Mouse (Mus musculus) MEL (cell line): ENCODE results near the gene Haus8. TPM values are rescaled to one million over a fixed set of nuclear protein-coding genes. Genes with fewer than 3 reads are reported as not detected.
A peak's percentile ranks its signal among the peaks of the same experiment; 100 is the strongest.

Experiments
- DNase-seq: peaks from one replicate; pipeline ENCODE4 v3.0.0; 2011; ENCODE audit warnings: low read depth, low spot score
- H3K27ac ChIP-seq: 2 replicates; pipeline ENCODE4 v1.5.1; 2012; ENCODE audit warnings: low read depth, mild to moderate bottlenecking, control low read depth, low read length, moderate library complexity; ENCODE audit not compliant: control insufficient read depth
- H3K27me3 ChIP-seq, 2 experiments: fragments of 150-350 bp in 1 of 2; sonication (generic) in 1 of 2; 2 replicates each; pipeline ENCODE4 v1.6.1; 2012; ENCODE audit warnings: low read length in 2 of 2, mild to moderate bottlenecking in 2 of 2, improper control_type of control experiment in 1 of 2, moderate library complexity in 1 of 2; ENCODE audit not compliant: insufficient read depth in 2 of 2, control insufficient read depth in 1 of 2
- H3K36me3 ChIP-seq, 2 experiments: 2 replicates each; pipeline ENCODE4 v1.6.1; 2012 to 2014; ENCODE audit warnings: low read length in 2 of 2, improper control_type of control experiment in 1 of 2, inconsistent platforms in 1 of 2, mild to moderate bottlenecking in 1 of 2; ENCODE audit not compliant: insufficient read depth in 2 of 2, control insufficient read depth in 1 of 2
- H3K4me1 ChIP-seq, 2 experiments: fragments of 150-350 bp in 1 of 2; sonication (generic) in 1 of 2; 2 replicates each; pipeline ENCODE4 v1.6.1; 2012; ENCODE audit warnings: low read length in 2 of 2, improper control_type of control experiment in 1 of 2, mild to moderate bottlenecking in 1 of 2; ENCODE audit not compliant: insufficient read depth in 2 of 2, control insufficient read depth in 1 of 2
- H3K4me3 ChIP-seq, 2 experiments: fragments of 150-350 bp in 1 of 2; sonication (generic) in 1 of 2; 2 replicates each; pipeline ENCODE4 v1.5.1; 2012; ENCODE audit warnings: low read depth in 2 of 2, low read length in 2 of 2, mild to moderate bottlenecking in 2 of 2, moderate library complexity in 2 of 2, control low read depth in 1 of 2, improper control_type of control experiment in 1 of 2; ENCODE audit not compliant: control insufficient read depth in 1 of 2, insufficient read depth in 1 of 2
- H3K79me2 ChIP-seq: 2 replicates; pipeline ENCODE4 v1.6.1; 2012; ENCODE audit warnings: mild to moderate bottlenecking, low read length, moderate library complexity; ENCODE audit not compliant: control insufficient read depth, poor library complexity, insufficient read depth
- H3K9ac ChIP-seq: 2 replicates; pipeline ENCODE4 v1.6.1; 2012; ENCODE audit warnings: low read depth, mild to moderate bottlenecking, control low read depth, low read length, moderate library complexity; ENCODE audit not compliant: control insufficient read depth, poor library complexity, severe bottlenecking
- H3K9me3 ChIP-seq: fragments of 150-350 bp; sonication (generic); replicated peaks from 2 replicates; pipeline ENCODE4 v1.6.1; 2012; ENCODE audit warnings: mild to moderate bottlenecking, low read length, improper control_type of control experiment, moderate library complexity; ENCODE audit not compliant: insufficient read depth
- BHLHE40 ChIP-seq: IDR thresholded peaks from 2 replicates; pipeline ENCODE4 v1.6.1; 2012; ENCODE audit warnings: low read depth, mild to moderate bottlenecking, inconsistent platforms, low read length, improper control_type of control experiment, borderline replicate concordance
- CHD1 ChIP-seq: IDR thresholded peaks from 2 replicates; pipeline ENCODE4 v1.6.1; 2012; ENCODE audit warnings: low read depth, mild to moderate bottlenecking, inconsistent platforms, low read length, improper control_type of control experiment
- CHD2 ChIP-seq: IDR thresholded peaks from 2 replicates; pipeline ENCODE4 v1.6.1; 2011; ENCODE audit warnings: low read length, improper control_type of control experiment
- CTCF ChIP-seq, 3 experiments: IDR thresholded peaks in 2 of 3; conservative IDR thresholded peaks in 1 of 3; 2 replicates each; pipeline ENCODE4 v1.5.1; 2011 to 2012; ENCODE audit warnings: low read length in 3 of 3, low read depth in 2 of 3, mild to moderate bottlenecking in 2 of 3, improper control_type of control experiment in 1 of 3, inconsistent platforms in 1 of 3, mixed read lengths in 1 of 3, moderate library complexity in 1 of 3; ENCODE audit not compliant: control insufficient read depth in 1 of 3, insufficient read depth in 1 of 3, poor library complexity in 1 of 3, severe bottlenecking in 1 of 3
- E2F4 ChIP-seq: IDR thresholded peaks from 2 replicates; pipeline ENCODE4 v1.6.1; 2011; ENCODE audit warnings: low read depth, low read length, improper control_type of control experiment, borderline replicate concordance
- ELF1 ChIP-seq: IDR thresholded peaks from 2 replicates; pipeline ENCODE4 v1.6.1; 2014; ENCODE audit warnings: low read depth, mild to moderate bottlenecking, inconsistent platforms, low read length, improper control_type of control experiment, moderate library complexity
- EP300 ChIP-seq, 2 experiments: IDR thresholded peaks; 2 replicates each; pipeline ENCODE4 v1.6.1; 2011; ENCODE audit warnings: improper control_type of control experiment in 2 of 2, low read length in 2 of 2, low read depth in 1 of 2, mild to moderate bottlenecking in 1 of 2
- ETS1 ChIP-seq: IDR thresholded peaks from 2 replicates; pipeline ENCODE4 v1.6.1; 2012; ENCODE audit warnings: low read depth, mild to moderate bottlenecking, inconsistent platforms, low read length, improper control_type of control experiment, moderate library complexity
- GABPA ChIP-seq: IDR thresholded peaks from 2 replicates; pipeline ENCODE4 v1.6.1; 2012; ENCODE audit warnings: low read depth, mild to moderate bottlenecking, inconsistent platforms, low read length, improper control_type of control experiment, moderate library complexity
- GATA1 ChIP-seq: IDR thresholded peaks from 2 replicates; pipeline ENCODE4 v1.6.1; 2011; ENCODE audit warnings: low read depth, low read length, improper control_type of control experiment
- HCFC1 ChIP-seq: IDR thresholded peaks from 2 replicates; pipeline ENCODE4 v1.6.1; 2012; ENCODE audit warnings: low read depth, mild to moderate bottlenecking, inconsistent platforms, low read length, improper control_type of control experiment, moderate library complexity
- JUND ChIP-seq: IDR thresholded peaks from 2 replicates; pipeline ENCODE4 v1.6.1; 2011; ENCODE audit warnings: low read depth, mild to moderate bottlenecking, improper control_type of control experiment, low read length
- KAT2A ChIP-seq: conservative IDR thresholded peaks from 2 replicates; pipeline ENCODE4 v1.6.1; 2012; ENCODE audit warnings: low read depth, low read length, improper control_type of control experiment, inconsistent platforms
- MAFK ChIP-seq: IDR thresholded peaks from 2 replicates; pipeline ENCODE4 v1.6.1; 2011; ENCODE audit warnings: low read depth, mild to moderate bottlenecking, low read length, improper control_type of control experiment, borderline replicate concordance
- MAX ChIP-seq: IDR thresholded peaks from 2 replicates; pipeline ENCODE4 v1.6.1; 2011; ENCODE audit warnings: low read length, improper control_type of control experiment
- MAZ ChIP-seq: IDR thresholded peaks from 2 replicates; pipeline ENCODE4 v1.6.1; 2012; ENCODE audit warnings: low read depth, mild to moderate bottlenecking, inconsistent platforms, low read length, improper control_type of control experiment
- MEF2A ChIP-seq: IDR thresholded peaks from 2 replicates; pipeline ENCODE4 v1.6.1; 2014; ENCODE audit warnings: low read depth, mild to moderate bottlenecking, inconsistent platforms, low read length, improper control_type of control experiment; ENCODE audit not compliant: poor library complexity, insufficient replicate concordance, severe bottlenecking; ENCODE audit errors: extremely low read depth
- MXI1 ChIP-seq: IDR thresholded peaks from 2 replicates; pipeline ENCODE4 v1.6.1; 2011; ENCODE audit warnings: mild to moderate bottlenecking, low read depth, low read length, improper control_type of control experiment
- MYB ChIP-seq: IDR thresholded peaks from 2 replicates; pipeline ENCODE4 v1.6.1; 2011; ENCODE audit warnings: mild to moderate bottlenecking, low read depth, low read length, improper control_type of control experiment
- MYC ChIP-seq: IDR thresholded peaks from 2 replicates; pipeline ENCODE4 v1.6.1; 2011; ENCODE audit warnings: low read depth, mild to moderate bottlenecking, low read length, improper control_type of control experiment, moderate library complexity
- NELFE ChIP-seq: IDR thresholded peaks from 2 replicates; pipeline ENCODE4 v1.6.1; 2011; ENCODE audit warnings: low read depth, low read length, improper control_type of control experiment
- NRF1 ChIP-seq: IDR thresholded peaks from 2 replicates; pipeline ENCODE4 v1.6.1; 2014; ENCODE audit warnings: low read depth, mild to moderate bottlenecking, inconsistent platforms, low read length, improper control_type of control experiment, moderate library complexity; ENCODE audit not compliant: poor library complexity, insufficient read depth, severe bottlenecking
- POLR2A ChIP-seq, 2 experiments: IDR thresholded peaks; 2 replicates each; pipeline ENCODE4 v1.6.1; 2011 to 2012; ENCODE audit warnings: low read length in 2 of 2, mild to moderate bottlenecking in 2 of 2, control low read depth in 1 of 2, improper control_type of control experiment in 1 of 2, low read depth in 1 of 2, moderate library complexity in 1 of 2; ENCODE audit not compliant: control insufficient read depth in 1 of 2, insufficient read depth in 1 of 2, poor library complexity in 1 of 2
- POLR2AphosphoS2 ChIP-seq: IDR thresholded peaks from 2 replicates; pipeline ENCODE4 v1.6.1; 2011; ENCODE audit warnings: low read length, improper control_type of control experiment
- POLR2AphosphoS5 ChIP-seq: IDR thresholded peaks from 2 replicates; pipeline ENCODE4 v1.6.1; 2012; ENCODE audit warnings: low read depth, borderline replicate concordance, mild to moderate bottlenecking, inconsistent platforms, low read length, moderate library complexity, mixed read lengths
- RAD21 ChIP-seq: IDR thresholded peaks from 2 replicates; pipeline ENCODE4 v1.6.1; 2011; ENCODE audit warnings: mild to moderate bottlenecking, low read depth, low read length, improper control_type of control experiment
- RCOR1 ChIP-seq: IDR thresholded peaks from 2 replicates; pipeline ENCODE4 v1.6.1; 2012; ENCODE audit warnings: low read depth, mild to moderate bottlenecking, inconsistent platforms, low read length, improper control_type of control experiment
- SIN3A ChIP-seq: IDR thresholded peaks from 2 replicates; pipeline ENCODE4 v1.6.1; 2012; ENCODE audit warnings: low read length, improper control_type of control experiment, inconsistent platforms
- SMC3 ChIP-seq: IDR thresholded peaks from 2 replicates; pipeline ENCODE4 v1.6.1; 2011; ENCODE audit warnings: low read depth, low read length, improper control_type of control experiment
- TAL1 ChIP-seq: IDR thresholded peaks from 2 replicates; pipeline ENCODE4 v1.6.1; 2012; ENCODE audit warnings: mild to moderate bottlenecking, inconsistent platforms, low read length, moderate library complexity, mixed read lengths
- TBP ChIP-seq: IDR thresholded peaks from 2 replicates; pipeline ENCODE4 v1.8.0; 2011; ENCODE audit warnings: low read depth, low read length, improper control_type of control experiment
- TCF12 ChIP-seq: IDR thresholded peaks from 2 replicates; pipeline ENCODE4 v1.6.1; 2014; ENCODE audit warnings: low read depth, mild to moderate bottlenecking, inconsistent platforms, low read length, improper control_type of control experiment, moderate library complexity
- UBTF ChIP-seq: IDR thresholded peaks from 2 replicates; pipeline ENCODE4 v1.6.1; 2012; ENCODE audit warnings: low read depth, mild to moderate bottlenecking, inconsistent platforms, low read length, improper control_type of control experiment, moderate library complexity, borderline replicate concordance; ENCODE audit not compliant: insufficient read depth
- USF1 ChIP-seq: IDR thresholded peaks from 2 replicates; pipeline ENCODE4 v1.6.1; 2014; ENCODE audit warnings: low read depth, mild to moderate bottlenecking, inconsistent platforms, low read length, improper control_type of control experiment, moderate library complexity
- USF2 ChIP-seq, 2 experiments: IDR thresholded peaks; 2 replicates each; pipeline ENCODE4 v1.6.1; 2011 to 2012; ENCODE audit warnings: improper control_type of control experiment in 2 of 2, low read length in 2 of 2, borderline replicate concordance in 1 of 2, inconsistent platforms in 1 of 2, low read depth in 1 of 2, mild to moderate bottlenecking in 1 of 2; ENCODE audit not compliant: insufficient read depth in 1 of 2
- ZC3H11A ChIP-seq: IDR thresholded peaks from 2 replicates; pipeline ENCODE4 v1.6.1; 2012; ENCODE audit warnings: low read depth, mild to moderate bottlenecking, inconsistent platforms, low read length, improper control_type of control experiment
- ZKSCAN1 ChIP-seq: IDR thresholded peaks from 2 replicates; pipeline ENCODE4 v1.6.1; 2012; ENCODE audit warnings: low read depth, mild to moderate bottlenecking, inconsistent platforms, low read length, improper control_type of control experiment, moderate library complexity
- ZNF384 ChIP-seq: IDR thresholded peaks from 2 replicates; pipeline ENCODE4 v1.6.1; 2012; ENCODE audit warnings: low read depth, mild to moderate bottlenecking, inconsistent platforms, low read length, improper control_type of control experiment
- polyA plus RNA-seq, 2 experiments: library from polyadenylated mRNA; stranded (reverse) in 1 of 2; unstranded in 1 of 2; fragments of >175 nt in 1 of 2; fragments of >200 nt in 1 of 2; gene quantifications; 2 replicates each; pipeline versions ENCODE4 v1.2.1 to v1.2.4; 2012; ENCODE audit warnings: low replicate concordance in 2 of 2, low read depth in 1 of 2; ENCODE audit not compliant: insufficient read length in 2 of 2, insufficient read depth in 1 of 2, missing spikeins in 1 of 2
- total RNA-seq: library from RNA; depleted of rRNA; stranded (reverse); fragments of 300-350 nt; gene quantifications from 2 replicates; pipeline ENCODE4 v1.2.3, GENCODE M21; 2012

The Haus8 gene
- total and polyA plus RNA-seq, 3 experiments: 60.4 to 69.2 TPM; not detected in 1

GRCm38 (mm10) chr8:71313951-71314350 is 41.2 kb upstream of the Haus8 start:
- H3K79me2 ChIP-seq: peaks cover 12% of the 10 kb centered on the region
- no peak overlapping the region for H3K4me3 ChIP-seq
- H3K27me3 ChIP-seq: no peaks in the 10 kb centered on the region
- no peak overlapping the region for H3K9ac ChIP-seq
- DNase-seq: peak; percentile 62
- peaks cover 9 to 26% of the 10 kb centered on the region in 2 experiments; a peak in 3 of 4 replicates for H3K4me1 ChIP-seq
- peaks cover 0 to 14% of the 10 kb centered on the region in 2 experiments; a peak in 3 of 4 replicates for H3K36me3 ChIP-seq
- H3K9me3 ChIP-seq: no peaks in the 10 kb centered on the region
- H3K27ac ChIP-seq: no peak overlapping the region
- TF ChIP-seq EP300 (IDR thresholded peaks at IDR 0.05; ENCODE audit: low read depth in 1 of 2, low read length in 2 of 2) (peak in 1 of 2 experiments; percentile 40; a peak in 2 of 4 replicates), USF2 (IDR thresholded peaks at IDR 0.05; ENCODE audit: borderline replicate concordance in 1 of 2, insufficient read depth in 1 of 2, low read depth in 1 of 2, low read length in 2 of 2) (no peak), MAX (no peak), UBTF (no peak), MEF2A (no peak), JUND (no peak), MYC (no peak), RCOR1 (no peak), MAFK (no peak), GABPA (no peak), ZKSCAN1 (no peak), ZC3H11A (no peak), POLR2AphosphoS2 (no peak), E2F4 (no peak), MAZ (no peak), MYB (no peak), NRF1 (no peak), RAD21 (no peak), SMC3 (no peak), ZNF384 (peak; percentile 67; the same call in 1 of the 2 replicates), POLR2A (IDR thresholded peaks at IDR 0.05; ENCODE audit: control insufficient read depth in 1 of 2, insufficient read depth in 1 of 2, low read depth in 1 of 2, low read length in 2 of 2, poor library complexity in 1 of 2) (no peak), USF1 (no peak), SIN3A (0 out of 2 replicates have a peak, but pooled peaks have one; percentile 33), ETS1 (no peak), POLR2AphosphoS5 (no peak), CHD2 (no peak), CHD1 (no peak), CTCF (IDR thresholded peaks at IDR 0.05 in 2 of 3, conservative IDR thresholded peaks at IDR 0.05 in 1 of 3; ENCODE audit: control insufficient read depth in 1 of 3, insufficient read depth in 1 of 3, low read depth in 2 of 3, low read length in 3 of 3, poor library complexity in 1 of 3, severe bottlenecking in 1 of 3) (no peak), ELF1 (no peak), GATA1 (peak; percentile 56), NELFE (no peak), BHLHE40 (no peak), TCF12 (0 out of 2 replicates have a peak, but pooled peaks have one; percentile 26), TBP (no peak), HCFC1 (no peak), TAL1 (peak; percentile 30; the same call in 1 of the 2 replicates), KAT2A (no peak), MXI1 (peak; percentile 36; the same call in 1 of the 2 replicates)
